Mouse (Mus musculus) MEL (cell line): Measurements from ENCODE around the gene Zfp106.

Experiments
- CTCF ChIP-seq, 3 experiments: IDR thresholded peaks in 2 of 3; conservative IDR thresholded peaks in 1 of 3; 2 replicates each; pipeline ENCODE4 v1.5.1; 2011 to 2012; ENCODE audit warnings: low read length in 3 of 3, low read depth in 2 of 3, mild to moderate bottlenecking in 2 of 3, improper control_type of control experiment in 1 of 3, inconsistent platforms in 1 of 3, mixed read lengths in 1 of 3, moderate library complexity in 1 of 3; ENCODE audit not compliant: control insufficient read depth in 1 of 3, insufficient read depth in 1 of 3, poor library complexity in 1 of 3, severe bottlenecking in 1 of 3
- EP300 ChIP-seq, 2 experiments: IDR thresholded peaks; 2 replicates each; pipeline ENCODE4 v1.6.1; 2011; ENCODE audit warnings: improper control_type of control experiment in 2 of 2, low read length in 2 of 2, low read depth in 1 of 2, mild to moderate bottlenecking in 1 of 2
- HCFC1 ChIP-seq: IDR thresholded peaks from 2 replicates; pipeline ENCODE4 v1.6.1; 2012; ENCODE audit warnings: low read depth, mild to moderate bottlenecking, inconsistent platforms, low read length, improper control_type of control experiment, moderate library complexity
- MEF2A ChIP-seq: IDR thresholded peaks from 2 replicates; pipeline ENCODE4 v1.6.1; 2014; ENCODE audit warnings: low read depth, mild to moderate bottlenecking, inconsistent platforms, low read length, improper control_type of control experiment; ENCODE audit not compliant: poor library complexity, insufficient replicate concordance, severe bottlenecking; ENCODE audit errors: extremely low read depth
- NELFE ChIP-seq: IDR thresholded peaks from 2 replicates; pipeline ENCODE4 v1.6.1; 2011; ENCODE audit warnings: low read depth, low read length, improper control_type of control experiment
- NRF1 ChIP-seq: IDR thresholded peaks from 2 replicates; pipeline ENCODE4 v1.6.1; 2014; ENCODE audit warnings: low read depth, mild to moderate bottlenecking, inconsistent platforms, low read length, improper control_type of control experiment, moderate library complexity; ENCODE audit not compliant: poor library complexity, insufficient read depth, severe bottlenecking
- POLR2A ChIP-seq, 2 experiments: IDR thresholded peaks; 2 replicates each; pipeline ENCODE4 v1.6.1; 2011 to 2012; ENCODE audit warnings: low read length in 2 of 2, mild to moderate bottlenecking in 2 of 2, control low read depth in 1 of 2, improper control_type of control experiment in 1 of 2, low read depth in 1 of 2, moderate library complexity in 1 of 2; ENCODE audit not compliant: control insufficient read depth in 1 of 2, insufficient read depth in 1 of 2, poor library complexity in 1 of 2
- RCOR1 ChIP-seq: IDR thresholded peaks from 2 replicates; pipeline ENCODE4 v1.6.1; 2012; ENCODE audit warnings: low read depth, mild to moderate bottlenecking, inconsistent platforms, low read length, improper control_type of control experiment
- TAL1 ChIP-seq: IDR thresholded peaks from 2 replicates; pipeline ENCODE4 v1.6.1; 2012; ENCODE audit warnings: mild to moderate bottlenecking, inconsistent platforms, low read length, moderate library complexity, mixed read lengths

DNA sequence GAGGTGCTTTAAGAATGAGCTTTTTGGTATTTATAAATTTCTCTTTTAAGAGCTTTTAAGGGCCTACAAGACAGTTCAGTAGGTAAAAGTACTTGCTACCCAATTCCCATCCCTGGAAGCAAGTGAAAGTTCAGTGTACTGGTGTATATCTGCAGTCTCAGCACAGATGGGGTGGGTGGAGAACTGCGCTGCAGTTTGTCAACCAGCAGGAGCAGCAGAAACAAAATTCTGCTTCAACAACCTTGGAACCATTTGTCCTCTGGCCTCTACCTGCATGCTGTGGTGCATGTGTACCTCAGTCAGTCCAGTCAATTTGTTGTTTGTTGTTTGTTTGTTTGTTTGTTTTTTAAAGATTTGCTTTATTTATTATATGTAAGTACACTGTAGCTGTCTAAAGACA, 28.6 kb upstream of the Zfp106 start:
- TF ChIP-seq HCFC1 (no peak), CTCF (IDR thresholded peaks at IDR 0.05 in 2 of 3, conservative IDR thresholded peaks at IDR 0.05 in 1 of 3; ENCODE audit: control insufficient read depth in 1 of 3, insufficient read depth in 1 of 3, low read depth in 2 of 3, low read length in 3 of 3, poor library complexity in 1 of 3, severe bottlenecking in 1 of 3) (no peak), MEF2A (no peak), NELFE (no peak), EP300 (IDR thresholded peaks at IDR 0.05; ENCODE audit: low read depth in 1 of 2, low read length in 2 of 2) (no peak), NRF1 (no peak), POLR2A (IDR thresholded peaks at IDR 0.05; ENCODE audit: control insufficient read depth in 1 of 2, insufficient read depth in 1 of 2, low read depth in 1 of 2, low read length in 2 of 2, poor library complexity in 1 of 2) (no peak), TAL1 (no peak), RCOR1 (no peak)
